Mouse (Mus musculus) brain, embryonic 14.5 days (tissue): ENCODE results near the gene Trmt112.

Source experiments
- CTCF ChIP-seq: fragments of 200-500 bp; IDR thresholded peaks from 2 replicates; pipeline ENCODE4 v1.5.1; 2012; ENCODE audit warnings: inconsistent platforms, mild to moderate bottlenecking, moderate library complexity, borderline replicate concordance; ENCODE audit not compliant: insufficient read depth, insufficient read length; ENCODE audit errors: extremely low read depth
- POLR2A ChIP-seq: fragments of 200-500 bp; IDR thresholded peaks from 2 replicates; pipeline ENCODE4 v1.6.1; 2012; ENCODE audit warnings: mild to moderate bottlenecking, inconsistent platforms, borderline replicate concordance; ENCODE audit not compliant: poor library complexity, insufficient read depth, insufficient read length, severe bottlenecking; ENCODE audit errors: extremely low read depth

- no peak for TF ChIP-seq CTCF
- TF ChIP-seq POLR2A: no peak
Observed at GRCm38 (mm10) chr19:6933436-6934194, 24.1 kb downstream of the Trmt112 start.
